Mouse (Mus musculus) CH12.LX (cell line): ENCODE measurements around the gene Fggy. TPM values are rescaled to one million over a fixed set of nuclear protein-coding genes. Genes with fewer than 3 reads are reported as not detected.

Experiments
- DNase-seq: peaks from one replicate; pipeline ENCODE4 v3.0.0-alpha.2; 2013; ENCODE audit errors: extremely low read depth
- H3K27ac ChIP-seq: 2 replicates; pipeline ENCODE4 v1.5.1; 2012; ENCODE audit warnings: low read depth, mild to moderate bottlenecking, control low read depth, moderate library complexity; ENCODE audit not compliant: insufficient read depth
- H3K27me3 ChIP-seq: replicated peaks from 2 replicates; pipeline ENCODE3; 2012; ENCODE audit warnings: inconsistent platforms
- H3K36me3 ChIP-seq, 2 experiments: replicated peaks in 1 of 2; 2 replicates each; pipeline versions ENCODE3 to v1.6.1; 2012; ENCODE audit warnings: inconsistent platforms in 1 of 2, low read length in 1 of 2, mild to moderate bottlenecking in 1 of 2, mixed read lengths in 1 of 2, moderate library complexity in 1 of 2; ENCODE audit not compliant: control insufficient read depth in 1 of 2, insufficient read depth in 1 of 2
- H3K4me1 ChIP-seq, 2 experiments: 2 replicates each; pipeline ENCODE4 v1.6.1; 2012; ENCODE audit warnings: inconsistent platforms in 1 of 2, moderate library complexity in 1 of 2; ENCODE audit not compliant: insufficient read depth in 2 of 2, control insufficient read depth in 1 of 2
- H3K4me2 ChIP-seq: 2 replicates; pipeline ENCODE4 v1.6.1; 2012; ENCODE audit warnings: low read depth, mild to moderate bottlenecking, control low read depth; ENCODE audit not compliant: poor library complexity, insufficient read depth, severe bottlenecking
- H3K4me3 ChIP-seq, 3 experiments: fragments of 150-350 bp in 1 of 3; sonication (generic) in 1 of 3; replicated peaks in 1 of 3; 2 replicates each; pipeline versions ENCODE3 to v1.5.1; 2011 to 2012; ENCODE audit warnings: low read depth in 2 of 3, low read length in 2 of 3, mild to moderate bottlenecking in 2 of 3, moderate library complexity in 2 of 3, control low read depth in 1 of 3, improper control_type of control experiment in 1 of 3, inconsistent platforms in 1 of 3, mixed read lengths in 1 of 3; ENCODE audit not compliant: poor library complexity in 1 of 3
- H3K79me2 ChIP-seq: replicated peaks from 2 replicates; pipeline ENCODE4 v1.6.1; 2012; ENCODE audit warnings: mild to moderate bottlenecking, moderate library complexity; ENCODE audit not compliant: control insufficient read depth, poor library complexity, insufficient read depth, severe bottlenecking; ENCODE audit errors: extremely low read depth
- H3K9ac ChIP-seq: 2 replicates; pipeline ENCODE4 v1.6.1; 2012; ENCODE audit warnings: low read depth, mild to moderate bottlenecking, control low read depth, moderate library complexity; ENCODE audit not compliant: insufficient read depth
- H3K9me3 ChIP-seq: replicated peaks from 2 replicates; pipeline ENCODE3; 2012; ENCODE audit warnings: low read length, inconsistent platforms, mixed read lengths
- CHD1 ChIP-seq: IDR thresholded peaks from 2 replicates; pipeline ENCODE4 v1.6.1; 2012; ENCODE audit warnings: low read depth, low read length, improper control_type of control experiment, inconsistent platforms
- CHD2 ChIP-seq: IDR thresholded peaks from 2 replicates; pipeline ENCODE4 v1.6.1; 2011; ENCODE audit warnings: low read length, improper control_type of control experiment
- CTCF ChIP-seq, 2 experiments: IDR thresholded peaks in 1 of 2; conservative IDR thresholded peaks in 1 of 2; 2 replicates each; pipeline ENCODE4 v1.5.1; 2011 to 2012; ENCODE audit warnings: low read depth in 2 of 2, low read length in 2 of 2, improper control_type of control experiment in 1 of 2, inconsistent platforms in 1 of 2, mild to moderate bottlenecking in 1 of 2, moderate library complexity in 1 of 2
- E2F4 ChIP-seq: IDR thresholded peaks from 2 replicates; pipeline ENCODE4 v1.6.1; 2011; ENCODE audit warnings: low read depth, low read length, improper control_type of control experiment; ENCODE audit not compliant: insufficient replicate concordance
- ELF1 ChIP-seq: IDR thresholded peaks from 2 replicates; pipeline ENCODE4 v1.6.1; 2014; ENCODE audit warnings: low read depth, mild to moderate bottlenecking, inconsistent platforms, low read length, improper control_type of control experiment
- ETS1 ChIP-seq: conservative IDR thresholded peaks from 2 replicates; pipeline ENCODE4 v1.6.1; 2012; ENCODE audit warnings: low read depth, mild to moderate bottlenecking, inconsistent platforms, low read length, improper control_type of control experiment, moderate library complexity
- IRF4 ChIP-seq: IDR thresholded peaks from 2 replicates; pipeline ENCODE4 v1.6.1; 2014; ENCODE audit warnings: low read depth, mild to moderate bottlenecking, inconsistent platforms, low read length, improper control_type of control experiment
- JUND ChIP-seq: conservative IDR thresholded peaks from 2 replicates; pipeline ENCODE4 v1.6.1; 2011; ENCODE audit warnings: low read depth, low read length, improper control_type of control experiment
- MAFK ChIP-seq: IDR thresholded peaks from 2 replicates; pipeline ENCODE4 v1.6.1; 2011; ENCODE audit warnings: low read length, improper control_type of control experiment; ENCODE audit not compliant: insufficient replicate concordance
- MXI1 ChIP-seq: IDR thresholded peaks from 2 replicates; pipeline ENCODE4 v1.6.1; 2011; ENCODE audit warnings: mild to moderate bottlenecking, low read depth, low read length, improper control_type of control experiment
- NELFE ChIP-seq: IDR thresholded peaks from 2 replicates; pipeline ENCODE4 v1.6.1; 2011; ENCODE audit warnings: low read depth, low read length, improper control_type of control experiment
- NRF1 ChIP-seq: IDR thresholded peaks from 2 replicates; pipeline ENCODE4 v1.6.1; 2014; ENCODE audit warnings: low read depth, mild to moderate bottlenecking, inconsistent platforms, low read length, improper control_type of control experiment, moderate library complexity
- PAX5 ChIP-seq: IDR thresholded peaks from 2 replicates; pipeline ENCODE4 v1.6.1; 2012; ENCODE audit warnings: low read length, inconsistent platforms, mixed read lengths
- POLR2AphosphoS2 ChIP-seq: IDR thresholded peaks from 2 replicates; pipeline ENCODE4 v1.6.1; 2011; ENCODE audit warnings: low read depth, low read length, improper control_type of control experiment
- RAD21 ChIP-seq: IDR thresholded peaks from 2 replicates; pipeline ENCODE4 v1.6.1; 2011; ENCODE audit warnings: low read depth, mild to moderate bottlenecking, low read length, improper control_type of control experiment, moderate library complexity
- RCOR1 ChIP-seq: conservative IDR thresholded peaks from 2 replicates; pipeline ENCODE4 v1.6.1; 2012; ENCODE audit warnings: low read depth, mild to moderate bottlenecking, inconsistent platforms, low read length, improper control_type of control experiment
- SMC3 ChIP-seq: IDR thresholded peaks from 2 replicates; pipeline ENCODE4 v1.6.1; 2011; ENCODE audit warnings: low read depth, low read length, improper control_type of control experiment
- TBP ChIP-seq: conservative IDR thresholded peaks from 2 replicates; pipeline ENCODE4 v1.6.1; 2011; ENCODE audit warnings: low read depth, low read length, improper control_type of control experiment
- USF1 ChIP-seq: IDR thresholded peaks from 2 replicates; pipeline ENCODE4 v1.6.1; 2014; ENCODE audit warnings: low read depth, mild to moderate bottlenecking, inconsistent platforms, low read length, improper control_type of control experiment
- USF2 ChIP-seq: conservative IDR thresholded peaks from 2 replicates; pipeline ENCODE4 v1.6.1; 2011; ENCODE audit warnings: low read depth, low read length, improper control_type of control experiment
- ZMIZ1 ChIP-seq: IDR thresholded peaks from 2 replicates; pipeline ENCODE4 v1.6.1; 2012; ENCODE audit warnings: low read depth, mild to moderate bottlenecking, inconsistent platforms, low read length, improper control_type of control experiment
- ZNF384 ChIP-seq: IDR thresholded peaks from 2 replicates; pipeline ENCODE4 v1.6.1; 2012; ENCODE audit warnings: low read depth, low read length, improper control_type of control experiment, inconsistent platforms
- dilution Hi-C: fragments of 300-500 bp; cut with MboI; formaldehyde crosslinking; loops from 2 replicates; pipeline ENCODE4 v1.14.3; 2020; ENCODE audit warnings: low sequenced_read_pairs; ENCODE audit not compliant: extremely low pct_unique_long_range_greater_than_20kb, extremely low pct_ligation_motif_present
- in situ Hi-C: fragments of 300-500 bp; cut with MboI; formaldehyde crosslinking; loops from 3 replicates; pipeline ENCODE4 v1.14.3; 2019; ENCODE audit warnings: low sequenced_read_pairs, low pct_ligation_motif_present, low pct_unique_long_range_greater_than_20kb, mixed read lengths
- polyA plus RNA-seq: library from polyadenylated mRNA; unstranded; fragments of >175 nt; gene quantifications from 2 replicates; pipeline ENCODE4 v1.2.1, GENCODE M21; 2012; ENCODE audit warnings: low read depth; ENCODE audit not compliant: insufficient read length
- total RNA-seq, 2 experiments: library from RNA; depleted of rRNA; stranded (reverse); fragments of 300-350 nt in 1 of 2; fragments of >200 nt in 1 of 2; gene quantifications; 2 replicates each; pipeline ENCODE4 v1.2.3; 2012 to 2014

Fggy gene
- total and polyA plus RNA-seq, 3 experiments: 6.2 to 7.5 (median 6.9) TPM

DNA sequence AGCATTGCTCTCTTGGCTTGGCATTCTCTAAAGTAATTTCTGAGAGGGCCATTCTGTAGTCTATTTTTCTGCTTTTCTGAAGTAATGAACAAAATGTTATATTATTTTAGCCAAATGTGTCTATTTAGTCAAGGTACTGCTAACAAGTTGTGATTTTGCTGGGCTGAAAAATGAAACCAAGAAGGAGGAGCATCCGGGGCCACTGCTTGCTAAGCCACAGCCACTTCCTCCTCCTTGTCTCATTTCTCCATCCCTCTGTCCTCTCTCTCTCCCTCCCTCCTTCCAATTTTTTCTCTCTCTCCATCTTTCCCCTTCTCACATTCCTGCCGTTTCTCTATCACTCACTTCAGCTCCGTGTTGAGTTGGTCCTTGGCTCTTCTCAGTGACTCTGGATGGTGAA, 67.4 kb downstream of the Fggy start:
- Histone ChIP-seq H3K27me3 (no peaks in the 10 kb centered on the region), H3K36me3 (peaks cover 0 to 3% of the 10 kb centered on the region in 2 experiments), H3K9me3 (no peaks in the 10 kb centered on the region), H3K27ac (no peak overlapping the region), H3K79me2 (no peaks in the 10 kb centered on the region), H3K4me1 (peaks cover 6 to 16% of the 10 kb centered on the region in 2 experiments; a peak in 3 of 4 replicates), H3K4me2 (peak overlapping the region; percentile 82)
- no peak for DNase-seq
- TF ChIP-seq MXI1: no peak
- TF ChIP-seq CTCF (conservative IDR thresholded peaks at IDR 0.05 in 1 of 2, IDR thresholded peaks at IDR 0.05 in 1 of 2; ENCODE audit: low read depth in 2 of 2, low read length in 2 of 2): no peak
- TF ChIP-seq ELF1: 0 out of 2 replicates have a peak, but pooled peaks have one; percentile 29
- TF ChIP-seq IRF4: 0 out of 2 replicates have a peak, but pooled peaks have one; percentile 27
- TF ChIP-seq, all 38 proteins: peak for 2
- dilution Hi-C loops (no loop called here), in situ Hi-C loops (no loop called here)
- H3K9ac ChIP-seq: no peak overlapping the region
- no peak overlapping the region for H3K4me3 ChIP-seq

DNA sequence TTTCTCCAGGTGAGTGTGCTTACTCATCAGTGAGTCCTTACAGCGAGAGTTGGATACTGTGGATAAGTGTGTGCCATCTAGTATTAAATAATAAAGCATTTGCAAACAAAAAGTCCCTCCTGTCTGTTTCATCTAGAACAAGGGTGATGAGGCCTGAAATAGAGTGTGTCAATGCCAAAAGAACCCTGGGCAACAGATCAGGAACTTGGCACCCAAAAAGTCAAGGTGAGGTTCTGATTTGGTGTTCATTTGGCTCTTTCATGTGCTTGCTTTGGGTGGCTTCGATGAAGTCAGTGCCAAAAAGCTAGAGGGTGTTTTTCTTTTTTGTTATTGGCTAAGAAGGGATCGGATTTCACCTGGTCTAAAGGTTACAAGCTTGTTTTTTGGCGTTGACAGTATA, 68.3 kb downstream of the Fggy start:
- no peak for TF ChIP-seq ZNF384
- TF ChIP-seq JUND: no peak
- no peak for TF ChIP-seq E2F4
- no peak for TF ChIP-seq ETS1
- H3K79me2 ChIP-seq: no peaks in the 10 kb centered on the region
- H3K9me3 ChIP-seq: no peaks in the 10 kb centered on the region
- no peaks in the 10 kb centered on the region for H3K27me3 ChIP-seq
- peaks cover 6 to 16% of the 10 kb centered on the region in 2 experiments; a peak in 3 of 4 replicates for H3K4me1 ChIP-seq
- H3K9ac ChIP-seq: no peak overlapping the region
- H3K4me2 ChIP-seq: no peak overlapping the region
- H3K36me3 ChIP-seq: peaks cover 0 to 3% of the 10 kb centered on the region in 2 experiments
- dilution Hi-C loops: no loop called here
- in situ Hi-C loops: no loop called here
- DNase-seq: no peak
- no peak overlapping the region for H3K27ac ChIP-seq
- no peak overlapping the region for H3K4me3 ChIP-seq

- peaks cover 6 to 16% of the 10 kb centered on the region in 2 experiments; a peak in 3 of 4 replicates for H3K4me1 ChIP-seq
- no peak overlapping the region for H3K9ac ChIP-seq
- H3K27ac ChIP-seq: no peak overlapping the region
- H3K9me3 ChIP-seq: no peaks in the 10 kb centered on the region
- dilution Hi-C loops: no loop called here
- peaks cover 0 to 3% of the 10 kb centered on the region in 2 experiments for H3K36me3 ChIP-seq
- H3K79me2 ChIP-seq: no peaks in the 10 kb centered on the region
- no peaks in the 10 kb centered on the region for H3K27me3 ChIP-seq
- no peak overlapping the region for H3K4me2 ChIP-seq
- TF ChIP-seq PAX5: no peak
- no peak for TF ChIP-seq RAD21
- TF ChIP-seq NELFE: no peak
- no peak for TF ChIP-seq JUND
- no peak for TF ChIP-seq CHD2
- TF ChIP-seq CHD1: no peak
- no peak for TF ChIP-seq TBP
- no peak for TF ChIP-seq RCOR1
- TF ChIP-seq E2F4: no peak
- TF ChIP-seq POLR2AphosphoS2: no peak
- no peak for TF ChIP-seq SMC3
- no peak for TF ChIP-seq ETS1
- TF ChIP-seq USF1: no peak
- TF ChIP-seq USF2: no peak
- no peak for TF ChIP-seq ZMIZ1
- TF ChIP-seq MAFK: no peak
- no peak for TF ChIP-seq NRF1
- DNase-seq: no peak
- H3K4me3 ChIP-seq: no peak overlapping the region
- in situ Hi-C loops: no loop called here
Measured at GRCm38 (mm10) chr4:95626186-95626585, 68.9 kb downstream of the Fggy start.
